In the genomic region with DNA sequence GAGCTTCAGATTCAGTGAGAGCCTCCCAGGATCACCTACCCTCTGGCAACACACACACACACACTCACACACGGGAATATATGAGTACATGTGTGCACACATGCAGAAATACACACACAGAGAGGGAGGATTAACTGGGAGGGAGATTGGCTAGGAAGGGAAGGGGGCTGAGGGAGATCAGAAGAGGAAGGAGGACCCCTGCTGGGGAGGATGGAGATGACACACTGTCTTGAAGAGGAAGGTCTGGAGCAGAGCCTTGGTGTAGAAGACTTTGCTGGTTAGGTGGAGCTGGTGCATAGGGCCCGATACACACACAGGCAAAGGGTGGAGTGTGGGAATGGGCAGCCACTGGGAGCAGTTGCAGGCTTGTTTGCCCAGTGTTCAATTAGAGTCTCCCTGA, we compare ENCODE assay signal across 9 mouse cellular contexts. TPM values are rescaled to one million over a fixed set of nuclear protein-coding genes. Genes with fewer than 3 reads are reported as not detected.
DNase-seq lines count a peak whose midpoint lies in the region; ATAC-seq lines count a peak whose summit lies in the region.
"Had no signal": no experiment of that assay in that cellular context is flagged by ENCODE, and none has a peak within 500 bp of the region (broad histone marks: within the 10 kb centered on the region; RNA-seq: fewer than 3 reads in every experiment).

No protein-coding gene starts in this region.

- no peak overlapping the region; the same call in 1 of the 2 replicates for H3K27ac ChIP-seq in neural tube, embryonic 15.5 days (replicated peaks)
- H3K27ac ChIP-seq in embryonic facial prominence, embryonic 12.5 days: peak overlapping the region; percentile 18; the same call in 1 of the 2 replicates
- H3K27ac ChIP-seq in midbrain, embryonic 13.5 days: no peak overlapping the region

- no peaks in the 10 kb centered on the region for H3K36me3 ChIP-seq in neural tube, embryonic 15.5 days
- no peaks in the 10 kb centered on the region for H3K36me3 ChIP-seq in embryonic facial prominence, embryonic 12.5 days
- H3K36me3 ChIP-seq in midbrain, embryonic 13.5 days: no peaks in the 10 kb centered on the region

- 66% methylated on average over 2 of the region's 2 CpGs for WGBS in neural tube, embryonic 15.5 days
- WGBS in embryonic facial prominence, embryonic 12.5 days: 57% methylated on average over 2 of the region's 2 CpGs
- 54% methylated on average over 2 of the region's 2 CpGs for WGBS in midbrain, embryonic 13.5 days

- H3K9ac ChIP-seq in neural tube, embryonic 15.5 days (replicated peaks): no peak overlapping the region
- no peak overlapping the region for H3K9ac ChIP-seq in embryonic facial prominence, embryonic 12.5 days
- no peak overlapping the region for H3K9ac ChIP-seq in midbrain, embryonic 13.5 days (replicated peaks)

- H3K9me3 ChIP-seq in neural tube, embryonic 15.5 days (replicated peaks): no peaks in the 10 kb centered on the region
- no peaks in the 10 kb centered on the region for H3K9me3 ChIP-seq in embryonic facial prominence, embryonic 12.5 days
- H3K9me3 ChIP-seq in midbrain, embryonic 13.5 days: no peaks in the 10 kb centered on the region

- H3K4me2 ChIP-seq in neural tube, embryonic 15.5 days: no peak overlapping the region
- H3K4me2 ChIP-seq in embryonic facial prominence, embryonic 12.5 days (replicated peaks): no peak overlapping the region
- no peak overlapping the region for H3K4me2 ChIP-seq in midbrain, embryonic 13.5 days (replicated peaks)

- H3K4me3 ChIP-seq in neural tube, embryonic 15.5 days (replicated peaks): no peak overlapping the region
- no peak overlapping the region for H3K4me3 ChIP-seq in embryonic facial prominence, embryonic 12.5 days
- H3K4me3 ChIP-seq in midbrain, embryonic 13.5 days (replicated peaks): no peak overlapping the region

- 0 out of 2 replicates have a peak, but pooled peaks cover 5% of the 10 kb centered on the region for H3K4me1 ChIP-seq in neural tube, embryonic 15.5 days
- peaks cover 3% of the 10 kb centered on the region; the same call in 1 of the 2 replicates for H3K4me1 ChIP-seq in embryonic facial prominence, embryonic 12.5 days
- H3K4me1 ChIP-seq in midbrain, embryonic 13.5 days (replicated peaks): no peaks in the 10 kb centered on the region

- peak; percentile 37 to 79 for DNase-seq in adrenal gland, adult (ENCODE audit: inconsistent age in 2 of 2, low spot score in 1 of 2)
- no peak for DNase-seq in adrenal gland, adult 8-10 months
- no peak for DNase-seq in neural tube, embryonic 10.5 days (ENCODE audit: extremely low spot score, low spot score)
- peak; percentile 76 for DNase-seq in layer of hippocampus, adult 11-12 months (ENCODE audit: low spot score)
- no peak for DNase-seq in adipocyte (ENCODE audit: low spot score)

- no peaks in the 10 kb centered on the region for H3K27me3 ChIP-seq in neural tube, embryonic 15.5 days (replicated peaks)
- no peaks in the 10 kb centered on the region for H3K27me3 ChIP-seq in embryonic facial prominence, embryonic 12.5 days
- no peaks in the 10 kb centered on the region for H3K27me3 ChIP-seq in midbrain, embryonic 13.5 days

- 0 out of 2 replicates have a peak, but pooled peaks have one; percentile 45 for ATAC-seq in neural tube, embryonic 15.5 days (ENCODE audit: low FRiP score)
- 0 out of 2 replicates have a peak, but pooled peaks have one; percentile 47 for ATAC-seq in embryonic facial prominence, embryonic 12.5 days (ENCODE audit: insufficient number of reproducible peaks, insufficient read depth, low FRiP score, low TSS enrichment)
- ATAC-seq in midbrain, embryonic 13.5 days: 0 out of 2 replicates have a peak, but pooled peaks have one; percentile 40

RNA-seq across cellular contexts. Expression of gene Pla2g2d, which starts 17.7 kb away (rescaled TPM):
- total RNA-seq in adrenal gland, adult 8-10 months (2022): 1 to 10 TPM; 1.8 to 4.1 (median 2.8) TPM
- 0.72 and 1.5 TPM in 2 replicates for polyA plus RNA-seq in neural tube, embryonic 15.5 days (2015; fragmentation: Nextera tagmentation; extraction: Ambion mirVana)
- polyA plus RNA-seq in embryonic facial prominence, embryonic 12.5 days (2016; fragmentation: Nextera tagmentation; extraction: Ambion mirVana): 0.13 and 0.32 TPM in 2 replicates
- polyA plus RNA-seq in midbrain, embryonic 13.5 days (2015; fragmentation: Nextera tagmentation; extraction: Ambion mirVana): 0.07 and 0.22 TPM in 2 replicates
- polyA plus RNA-seq: C2C12 had no signal

RNA-seq across cellular contexts. Expression of gene Pla2g2f, which starts 35.9 kb away (rescaled TPM):
- 10 to 100 TPM; 27.9 to 46.9 (median 39.1) TPM for total RNA-seq in adrenal gland, adult 8-10 months (2022)
- polyA plus RNA-seq in neural tube, embryonic 15.5 days (2015; fragmentation: Nextera tagmentation; extraction: Ambion mirVana): 0.23 TPM in 1 of 2 replicates, not detected in the other
- polyA plus RNA-seq in embryonic facial prominence, embryonic 12.5 days (2016; fragmentation: Nextera tagmentation; extraction: Ambion mirVana): not detected in 2 replicates
- 0.16 TPM in 1 of 2 replicates, not detected in the other for polyA plus RNA-seq in midbrain, embryonic 13.5 days (2015; fragmentation: Nextera tagmentation; extraction: Ambion mirVana)
- polyA plus RNA-seq: C2C12 had no signal

RNA-seq across cellular contexts. Expression of gene Ubxn10, which starts 56.3 kb away (rescaled TPM):
- total RNA-seq in adrenal gland, adult 8-10 months (2022): 1 to 10 TPM; 1.0 to 3.9 (median 2.3) TPM
- 2.5 and 2.6 TPM in 2 replicates for polyA plus RNA-seq in neural tube, embryonic 15.5 days (2015; fragmentation: Nextera tagmentation; extraction: Ambion mirVana)
- 0.78 and 1.0 TPM in 2 replicates for polyA plus RNA-seq in embryonic facial prominence, embryonic 12.5 days (2016; fragmentation: Nextera tagmentation; extraction: Ambion mirVana)
- 2.5 and 3.1 TPM in 2 replicates for polyA plus RNA-seq in midbrain, embryonic 13.5 days (2015; fragmentation: Nextera tagmentation; extraction: Ambion mirVana)
- polyA plus RNA-seq: C2C12 had no signal

Comparison
In these comparisons a context has a peak if more than half of its experiments do, and no peak if none do; other contexts are left out.
1. DNase-seq: peak in adrenal gland, adult (2 of 2) and layer of hippocampus, adult 11-12 months (single experiment); none in adrenal gland, adult 8-10 months (single experiment), neural tube, embryonic 10.5 days (single experiment) and adipocyte (single experiment).
2. Peak in every context shown above with its lines, with median percentiles within 50 percentile points of each other: ATAC-seq.